Mouse (Mus musculus) telencephalon, adult 2 months (tissue): Measurements from ENCODE around the gene C1qtnf1.

Experiments
- DNase-seq: peaks from one replicate; pipeline ENCODE4 v3.0.0-alpha.2; 2011; ENCODE audit warnings: low read depth, low spot score

Gene C1qtnf1

GRCm38 (mm10) chr11:118410479-118410878 is 17.5 kb upstream of the C1qtnf1 start:
- no peak for DNase-seq

DNA sequence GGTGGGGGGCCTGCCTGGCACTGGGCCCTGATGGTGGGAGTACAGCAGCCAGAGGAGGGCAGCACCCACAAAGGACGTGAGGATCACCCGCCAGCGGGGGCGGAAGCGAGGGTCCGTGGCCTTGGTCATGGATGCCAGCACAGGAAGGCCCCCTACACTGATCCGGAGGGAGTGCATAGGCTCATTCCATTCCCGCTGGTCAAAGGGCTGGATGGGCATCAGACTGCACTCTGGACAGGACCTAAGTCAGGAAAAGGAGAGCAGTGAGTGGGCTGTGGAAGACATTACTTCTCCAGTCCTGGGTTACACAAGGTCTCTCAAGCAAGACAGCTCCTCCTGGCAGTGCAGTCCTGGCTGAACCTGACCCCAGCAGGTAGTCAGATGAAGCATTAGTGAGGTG is 16.7 kb upstream of the C1qtnf1 start:
- DNase-seq = no peak

GRCm38 (mm10) chr11:118412601-118413000 is 15.4 kb upstream of the C1qtnf1 start:
- no peak for DNase-seq

GRCm38 (mm10) chr11:118413055-118413454 is 14.9 kb upstream of the C1qtnf1 start:
- DNase-seq = no peak

- DNase-seq = no peak
Measured at GRCm38 (mm10) chr11:118414270-118414669, 13.7 kb upstream of the C1qtnf1 start.

GRCm38 (mm10) chr11:118415630-118416029 is 12.4 kb upstream of the C1qtnf1 start:
- no peak for DNase-seq

DNA sequence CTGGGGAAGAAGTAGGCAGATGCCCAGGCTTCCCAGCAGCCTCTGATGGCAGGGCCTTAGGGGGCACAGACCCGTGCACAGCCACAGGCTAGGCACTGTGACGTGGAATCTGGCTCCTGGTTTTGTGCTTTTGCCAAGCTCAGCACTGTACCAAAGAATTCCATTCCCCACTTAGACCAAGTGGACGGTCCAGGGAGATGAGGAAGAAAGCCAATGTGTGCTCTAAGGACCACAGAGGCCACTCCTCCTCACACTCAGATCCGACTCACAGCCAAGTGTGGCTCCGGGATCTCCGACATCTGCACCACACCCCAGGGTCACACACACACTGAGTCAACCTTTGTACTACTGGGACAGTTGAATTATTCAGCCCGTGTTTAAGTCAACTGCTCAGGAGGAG is 12.0 kb upstream of the C1qtnf1 start:
- no peak for DNase-seq

- no peak for DNase-seq
Measured at GRCm38 (mm10) chr11:118417496-118417895, 10.5 kb upstream of the C1qtnf1 start.

DNA sequence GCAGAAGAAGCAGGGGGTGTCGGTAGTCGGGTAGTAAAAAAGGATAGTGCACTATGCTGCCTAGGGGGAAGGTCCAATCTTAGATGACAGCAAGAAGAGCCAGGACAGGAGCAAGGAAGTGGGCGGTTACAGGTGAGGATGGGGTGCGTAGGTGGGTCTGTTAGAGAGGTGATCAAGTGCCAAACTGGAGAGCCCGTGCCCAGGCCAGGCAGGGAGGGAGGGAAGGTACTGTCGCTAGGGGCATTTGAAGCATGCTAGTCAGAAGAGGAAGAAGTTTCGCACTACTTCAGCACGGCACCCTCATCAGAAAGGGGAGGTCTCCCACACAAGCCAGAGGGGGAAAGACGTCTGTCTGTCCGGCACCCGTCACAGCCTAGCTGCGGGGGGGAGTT is 9.6 kb upstream of the C1qtnf1 start:
- no peak for DNase-seq

DNA sequence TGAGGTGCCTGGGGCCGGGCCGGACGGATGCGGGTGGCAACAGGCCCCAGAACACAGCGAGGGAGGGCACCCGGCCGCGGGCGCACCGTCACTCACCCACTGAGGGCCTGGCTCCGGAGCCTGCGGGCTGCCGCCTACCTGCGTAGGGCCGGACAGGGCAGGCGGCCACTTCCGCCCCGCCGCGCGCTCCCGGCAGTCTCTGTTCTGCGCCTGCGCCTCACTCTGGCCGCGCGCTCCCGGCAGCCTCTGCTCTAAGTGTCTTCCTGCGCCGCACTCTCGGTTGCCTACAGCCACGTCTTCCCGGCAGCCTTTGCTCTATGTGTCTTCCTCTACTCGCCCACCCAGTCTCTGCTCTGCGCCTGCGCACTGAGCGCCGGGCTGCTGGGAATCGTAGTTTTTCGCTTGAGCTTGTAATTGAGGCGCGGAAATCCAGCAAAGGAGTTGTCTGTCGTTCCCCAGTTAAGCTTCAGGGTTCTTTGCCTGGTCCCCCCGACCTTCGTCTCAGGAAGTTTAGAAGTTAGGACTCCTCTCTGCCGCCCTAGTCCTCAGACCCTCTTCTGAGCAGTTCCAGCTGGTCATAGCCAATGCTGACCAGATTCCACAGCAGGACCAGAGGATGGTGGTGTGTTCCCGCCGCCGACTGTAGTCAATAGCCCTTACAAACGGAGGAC is 9.0 kb upstream of the C1qtnf1 start, which contains the start of gene Cant1:
TSS of gene Cant1 (minus strand) at position 253 of the 671 bp plus-strand sequence.
- peak; percentile 98 for DNase-seq

- DNase-seq = no peak
Measured at GRCm38 (mm10) chr11:118420261-118420660, 7.7 kb upstream of the C1qtnf1 start.

DNA sequence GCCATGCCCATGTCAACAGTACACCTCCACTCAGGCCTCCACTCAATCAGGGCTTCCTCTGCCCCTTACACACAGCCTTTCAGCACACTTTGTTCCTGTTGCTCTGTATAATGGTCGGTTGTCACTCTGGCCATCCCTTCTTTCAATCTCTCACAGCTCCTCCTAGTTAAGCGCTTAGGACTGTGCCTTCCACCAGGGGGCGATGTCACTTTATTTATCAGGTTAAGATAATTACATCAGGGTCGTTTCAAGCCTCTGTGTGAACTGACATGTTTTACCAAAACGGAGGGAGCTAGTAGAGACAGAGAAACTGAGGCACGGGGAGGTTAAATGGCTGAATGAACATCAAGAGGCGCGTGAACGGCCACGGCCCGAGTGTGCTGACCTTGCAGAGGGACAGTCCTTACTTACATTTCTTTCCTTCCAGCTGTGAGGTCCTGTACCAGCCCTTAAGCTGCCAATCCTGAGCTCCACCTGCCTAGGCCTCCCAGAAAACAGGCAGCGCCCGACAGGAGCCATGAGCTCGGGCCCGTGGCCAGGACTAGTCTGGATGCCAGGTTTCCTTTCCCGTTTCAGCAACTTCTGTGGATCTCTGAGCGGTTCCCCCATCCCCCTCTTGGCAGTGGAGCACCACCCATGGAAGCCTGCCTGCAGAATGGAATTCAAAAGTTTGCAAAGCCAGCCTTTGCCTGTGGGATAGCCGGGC is 4.6 kb upstream of the C1qtnf1 start:
- DNase-seq = peak; percentile 58

DNA sequence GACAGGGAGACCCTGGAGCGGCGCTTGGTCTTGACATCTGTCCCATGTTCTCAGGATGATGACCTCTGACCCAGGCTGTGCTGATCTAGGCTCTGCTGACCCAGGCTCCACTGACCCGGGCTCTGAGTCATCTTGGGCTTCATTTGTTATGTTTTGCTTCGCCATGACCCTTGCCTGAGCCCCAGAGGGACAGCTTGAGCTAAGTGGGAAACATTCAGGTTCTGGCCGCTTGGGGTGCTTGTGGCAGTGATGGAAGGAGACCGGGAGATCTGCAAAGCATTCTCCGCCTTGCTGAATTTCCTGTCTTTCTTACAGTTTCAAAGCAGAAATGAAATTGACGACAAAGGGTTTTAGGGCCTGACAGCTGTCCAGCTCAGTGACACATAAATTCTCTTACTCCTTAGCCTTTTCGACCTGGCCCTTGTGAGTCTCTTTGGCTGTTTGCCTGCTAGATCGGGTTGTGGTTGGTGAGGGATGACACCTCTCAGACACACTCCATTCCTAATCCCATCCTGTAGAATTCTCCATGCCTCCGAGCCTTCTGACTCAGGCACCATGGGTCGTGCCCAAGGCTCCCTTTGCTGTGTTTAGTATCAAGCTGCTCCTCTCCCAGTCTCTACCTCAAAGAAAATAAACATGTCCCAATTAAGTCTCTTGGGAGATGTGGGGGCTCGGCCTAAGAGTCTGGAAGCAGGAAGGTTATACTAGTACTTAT is 3.2 kb upstream of the C1qtnf1 start:
- DNase-seq = no peak

DNA sequence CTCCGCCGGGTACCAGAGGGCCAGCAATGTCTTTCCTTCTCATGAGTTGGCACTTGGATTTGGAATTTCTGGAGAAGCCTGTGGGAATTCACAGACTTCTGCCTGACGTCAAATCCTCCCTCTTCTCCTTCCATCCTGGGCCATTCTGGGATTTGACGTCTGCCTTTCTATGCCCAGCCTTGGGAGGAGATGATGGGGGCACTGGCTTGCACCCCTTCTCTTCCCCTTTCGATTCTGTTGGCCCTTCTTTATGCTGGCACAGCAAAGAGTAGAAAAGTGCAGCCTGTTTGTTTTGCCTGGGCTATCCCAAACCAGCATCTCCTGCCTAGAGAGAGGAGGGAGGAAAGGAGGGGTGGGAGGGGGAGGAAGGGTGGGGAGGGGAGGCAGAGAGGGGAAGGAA is 1.2 kb upstream of the C1qtnf1 start:
- no peak for DNase-seq

- no peak for DNase-seq
Measured at GRCm38 (mm10) chr11:118427266-118427779, 680 bp upstream of the C1qtnf1 start.

GRCm38 (mm10) chr11:118428460-118428868 is 461 bp downstream of the C1qtnf1 start:
- DNase-seq = no peak

DNA sequence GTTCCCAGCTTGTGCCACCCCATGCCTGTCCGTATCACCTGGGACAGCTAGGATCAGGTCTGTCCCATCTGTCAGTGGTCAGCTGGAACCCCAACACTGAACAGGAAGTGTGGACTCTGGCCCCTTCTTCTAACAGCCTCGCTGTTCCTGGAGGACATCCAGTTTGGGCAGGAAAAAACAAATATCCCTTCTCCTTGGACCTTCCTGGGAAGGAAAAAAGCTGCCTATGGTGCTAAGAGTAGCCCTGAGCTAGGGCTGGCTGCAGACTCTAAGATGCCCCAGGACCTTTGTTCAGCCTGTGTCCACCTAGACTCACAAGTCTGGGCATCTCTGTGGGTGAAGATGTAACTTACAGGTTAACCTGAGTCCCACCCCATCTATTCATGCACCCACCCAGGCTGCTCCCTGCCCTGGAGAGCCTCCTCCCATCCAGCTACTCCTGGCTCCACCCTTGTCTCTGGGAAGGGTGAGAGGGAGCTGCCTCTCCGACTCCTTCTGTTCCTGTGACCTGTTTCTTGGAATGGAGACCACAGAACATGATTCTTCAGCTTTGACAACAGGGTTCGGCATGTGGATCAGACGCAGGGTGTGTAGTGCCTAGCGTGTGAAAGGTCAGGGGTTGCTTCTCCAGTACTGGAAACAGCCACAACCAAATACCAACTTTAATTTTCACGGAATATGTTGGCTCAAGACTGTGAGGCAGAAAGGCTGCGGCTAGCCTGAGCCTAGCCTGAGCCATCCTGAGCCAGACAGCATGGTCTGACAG is 1.1 kb downstream of the C1qtnf1 start:
- no peak for DNase-seq

DNA sequence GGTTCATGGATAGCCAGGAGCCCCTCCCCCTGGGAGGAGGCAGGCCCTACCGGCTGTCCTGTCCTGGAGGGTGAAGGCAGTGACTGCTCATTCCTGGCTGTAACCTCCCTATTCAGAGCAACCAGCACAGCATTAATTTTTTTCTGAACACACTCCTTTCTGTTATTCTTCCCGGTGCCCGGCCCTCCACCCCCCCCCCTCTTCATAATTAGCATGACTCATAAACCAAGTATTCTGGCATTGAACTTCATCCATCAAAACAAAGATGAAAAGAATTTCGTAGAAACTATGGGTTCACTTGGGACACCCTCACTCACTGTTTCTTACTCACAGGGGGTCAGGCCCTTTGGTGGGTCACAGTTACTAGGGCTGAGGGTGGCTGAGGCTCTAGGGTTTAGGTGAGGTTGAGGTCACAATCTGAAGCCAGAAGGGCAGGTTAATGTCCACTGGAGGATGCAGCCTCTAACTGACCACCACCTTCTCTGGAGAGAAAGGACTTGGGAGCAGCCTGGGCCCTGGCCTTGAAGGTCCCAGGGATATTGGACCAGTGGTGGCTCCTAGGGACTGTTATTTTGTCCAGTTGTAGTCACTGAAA is 2.4 kb downstream of the C1qtnf1 start:
- no peak for DNase-seq

DNA sequence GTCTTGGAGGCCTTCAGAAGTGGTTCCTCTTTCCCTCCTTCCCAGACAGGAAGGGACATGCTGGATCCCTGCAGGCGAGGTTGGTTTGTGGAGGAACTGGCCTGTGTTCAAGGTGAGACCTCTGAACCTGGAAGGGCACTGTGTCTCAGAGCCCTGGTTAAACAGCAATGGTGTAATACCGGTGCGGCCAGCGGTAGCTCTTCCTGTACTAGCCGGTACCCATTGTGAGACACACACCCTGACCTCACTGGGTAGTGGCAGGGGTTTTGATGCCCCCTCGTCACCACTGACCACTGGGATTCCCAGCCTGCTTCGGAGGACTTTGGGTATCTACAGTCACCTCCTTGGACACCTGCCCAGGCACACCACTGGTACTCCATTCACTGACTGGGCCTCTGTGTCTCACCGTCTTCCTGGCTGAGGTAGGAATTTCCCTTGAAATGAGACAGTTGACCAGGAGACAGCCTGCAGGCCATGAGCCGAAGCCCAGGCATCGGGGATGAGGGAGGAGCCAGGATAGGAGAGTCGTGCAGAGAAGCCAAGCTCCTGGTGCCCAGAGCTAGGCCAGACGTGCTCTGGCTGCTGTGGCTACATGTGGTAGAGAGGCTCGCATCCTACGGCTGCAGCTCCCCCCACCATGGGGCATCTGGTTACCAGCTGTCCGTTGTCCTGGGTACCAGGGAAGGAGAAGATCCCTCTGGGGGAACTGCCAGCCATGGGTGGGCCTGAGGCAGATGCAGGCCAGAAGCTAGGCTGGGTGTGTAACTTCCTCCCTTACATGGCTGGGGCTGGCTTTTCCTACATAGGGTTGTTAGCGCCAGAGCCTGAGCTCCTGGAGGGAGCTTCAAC is 3.3 kb downstream of the C1qtnf1 start:
- DNase-seq = no peak

- DNase-seq = no peak
Measured at GRCm38 (mm10) chr11:118433398-118433868, 5.4 kb downstream of the C1qtnf1 start.
